Mouse (Mus musculus) lung, adult 2 months (tissue): ENCODE results near the gene Lbhd2.

Source experiments
- CTCF ChIP-seq: fragments of 200-500 bp; IDR thresholded peaks from 2 replicates; pipeline ENCODE4 v1.5.1; 2011; ENCODE audit warnings: mild to moderate bottlenecking, low read length, control low read depth; ENCODE audit not compliant: insufficient read depth
- POLR2A ChIP-seq: fragments of 200-500 bp; IDR thresholded peaks from 2 replicates; pipeline ENCODE4 v1.6.1; 2011; ENCODE audit warnings: low read depth, mild to moderate bottlenecking, control low read depth, low read length, borderline replicate concordance; ENCODE audit errors: extremely low read depth

DNA sequence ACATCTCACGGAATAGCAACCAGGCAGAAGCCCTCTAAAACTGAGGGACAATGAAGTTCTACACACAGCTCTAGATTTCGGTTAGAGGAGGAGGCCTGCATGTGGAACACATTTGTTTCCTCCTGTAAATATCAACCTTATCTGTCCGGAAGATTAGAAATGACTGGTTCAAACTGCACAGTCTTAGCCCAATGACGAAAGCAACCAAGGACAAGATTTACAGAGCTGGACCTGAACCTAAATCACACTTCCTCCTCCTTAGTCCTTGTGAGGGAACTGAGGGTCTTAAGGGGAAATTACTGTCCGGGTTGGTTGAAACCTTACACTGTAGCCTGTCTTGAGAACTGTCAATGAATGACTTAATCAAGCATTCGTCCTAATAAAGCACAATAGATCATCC lies 30.6 kb upstream of the Lbhd2 start:
- TF ChIP-seq CTCF = no peak
- no peak for TF ChIP-seq POLR2A
